Mouse (Mus musculus) hematopoietic stem cell, adult 5-6 weeks (primary cell): Measurements from ENCODE around the gene Hrh2. TPM values are rescaled to one million over a fixed set of nuclear protein-coding genes. Genes with fewer than 3 reads are reported as not detected.

Experiments
- ATAC-seq, 2 experiments: fragments of 125-278 bp in 1 of 2; replicated peaks in 1 of 2; 2 replicates each; pipeline ENCODE4 v1.8.0; 2016 to 2017; ENCODE audit warnings: inconsistent platforms in 2 of 2, mild to moderate bottlenecking in 2 of 2, moderate number of reproducible peaks in 2 of 2, low read depth in 1 of 2, moderate TSS enrichment in 1 of 2; ENCODE audit not compliant: low FRiP score in 2 of 2, poor library complexity in 2 of 2, severe bottlenecking in 2 of 2, insufficient read depth in 1 of 2, low TSS enrichment in 1 of 2
- total RNA-seq: library from RNA; stranded (forward); fragments of 172-1452, 232-1000 nt; gene quantifications from 2 replicates; pipeline ENCODE4 v1.2.3, GENCODE M21; 2017

The Hrh2 gene
- total RNA-seq, 1 experiment from 2014 or later = 5.7 TPM

GRCm38 (mm10) chr13:54205195-54205594 lies 13.3 kb downstream of the Hrh2 start:
- ATAC-seq = peak in 1 of 2 experiments; percentile 16; a peak in 1 of 4 replicates

- ATAC-seq = no peak
Observed at GRCm38 (mm10) chr13:54206140-54206753, 14.3 kb downstream of the Hrh2 start.

DNA sequence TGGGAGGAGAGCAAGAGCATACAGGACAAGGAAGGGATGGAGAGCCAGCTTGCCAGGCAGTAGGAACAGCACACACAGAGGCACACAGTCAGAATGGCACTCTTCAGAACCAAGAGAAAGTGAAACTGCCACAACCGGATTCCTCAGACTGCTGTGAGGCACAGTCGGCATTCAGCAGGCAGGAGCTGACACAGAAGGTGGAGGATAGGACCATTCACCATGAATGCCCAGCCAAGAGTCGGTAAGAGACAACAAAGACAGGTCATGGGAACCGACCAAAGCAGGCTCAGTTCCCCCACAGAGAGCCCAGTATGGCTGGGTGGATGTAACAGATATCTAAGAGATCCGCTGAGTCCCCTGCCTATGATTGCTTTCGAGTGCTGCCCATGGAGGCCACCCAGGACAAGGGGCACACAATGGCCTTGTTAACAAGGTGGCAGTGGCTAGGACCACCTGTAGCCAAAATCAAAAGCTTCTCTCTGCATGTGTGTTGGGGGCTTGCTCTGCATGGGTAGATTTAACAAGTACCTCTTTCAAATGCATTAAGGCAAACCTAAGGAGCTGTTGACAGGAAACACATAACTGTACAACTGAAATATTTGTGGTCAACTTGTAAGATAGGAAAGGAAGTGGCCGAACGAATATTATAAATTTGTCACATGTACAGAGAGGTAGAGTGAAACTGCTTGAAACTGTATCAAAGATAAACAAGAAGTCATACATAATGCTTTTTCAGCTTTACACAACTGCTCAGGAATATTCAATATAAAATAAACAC lies 17.7 kb downstream of the Hrh2 start:
- ATAC-seq = peak; percentile 65 to 80

DNA sequence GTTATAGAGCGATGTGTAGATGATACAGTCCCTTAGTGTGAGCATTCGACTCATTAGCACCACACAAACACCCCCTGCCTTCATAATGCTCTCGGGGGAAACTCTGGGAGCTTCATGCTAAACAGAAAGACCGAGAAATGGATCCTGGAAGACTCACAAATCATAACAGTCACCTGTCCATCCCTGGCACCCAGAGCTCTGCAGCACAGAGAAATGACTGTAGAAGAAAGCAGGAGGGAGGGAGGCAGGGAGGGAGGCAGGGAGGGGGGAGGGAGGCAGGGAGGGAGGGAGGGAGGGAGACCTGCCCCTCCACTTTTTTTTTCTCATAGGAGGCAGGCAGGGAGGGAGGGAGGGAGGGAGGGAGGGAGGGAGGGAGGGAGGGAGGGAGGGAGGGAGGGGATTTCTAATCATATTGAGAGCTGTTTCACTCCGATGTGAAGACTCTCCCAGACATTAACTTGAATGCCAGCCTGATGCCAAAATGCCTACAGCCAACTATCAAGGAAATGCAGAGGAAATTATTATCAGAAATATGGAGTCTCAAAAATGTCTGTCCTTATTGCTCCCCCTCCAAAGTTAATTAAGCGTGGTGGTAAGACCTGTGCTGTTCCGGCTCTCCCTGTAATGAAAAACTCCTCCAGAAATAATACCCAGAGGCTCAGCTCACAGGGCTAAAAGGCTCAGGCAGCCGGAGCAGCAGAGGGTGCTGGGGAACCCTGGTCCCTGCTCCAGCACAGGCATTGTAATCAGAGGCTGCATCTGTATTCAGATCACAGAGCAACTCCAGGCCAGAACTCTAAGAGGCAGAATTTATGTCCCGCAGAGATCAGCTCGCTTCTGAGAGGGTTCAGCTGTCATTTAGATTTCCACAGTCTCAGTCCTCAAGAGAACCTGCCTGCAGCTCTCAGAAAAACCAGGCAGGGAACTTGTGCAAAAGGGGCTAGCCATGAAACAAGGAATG lies 19.9 kb downstream of the Hrh2 start:
- no peak for ATAC-seq

DNA sequence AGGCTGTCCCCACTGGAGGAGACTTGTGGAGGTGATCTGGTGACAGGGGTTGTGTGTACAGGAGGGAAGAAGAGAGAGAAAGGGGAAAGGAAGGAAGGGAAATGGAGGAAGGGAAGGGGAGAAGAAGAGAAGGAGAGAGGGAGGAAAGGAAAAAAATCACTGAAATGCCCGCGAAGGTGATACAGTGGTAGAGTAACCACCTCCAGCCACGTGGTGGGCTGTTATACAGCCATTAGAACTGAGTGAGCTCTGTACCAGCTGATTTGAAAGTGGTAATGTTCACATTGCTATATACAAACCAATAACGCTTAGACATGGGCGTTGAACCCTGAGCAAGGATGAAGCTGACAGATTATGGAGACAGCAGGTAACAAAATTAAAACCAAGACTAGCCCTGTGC lies 20.6 kb downstream of the Hrh2 start:
- no peak for ATAC-seq

- no peak for ATAC-seq
Observed at GRCm38 (mm10) chr13:54215266-54215665, 23.3 kb downstream of the Hrh2 start.

DNA sequence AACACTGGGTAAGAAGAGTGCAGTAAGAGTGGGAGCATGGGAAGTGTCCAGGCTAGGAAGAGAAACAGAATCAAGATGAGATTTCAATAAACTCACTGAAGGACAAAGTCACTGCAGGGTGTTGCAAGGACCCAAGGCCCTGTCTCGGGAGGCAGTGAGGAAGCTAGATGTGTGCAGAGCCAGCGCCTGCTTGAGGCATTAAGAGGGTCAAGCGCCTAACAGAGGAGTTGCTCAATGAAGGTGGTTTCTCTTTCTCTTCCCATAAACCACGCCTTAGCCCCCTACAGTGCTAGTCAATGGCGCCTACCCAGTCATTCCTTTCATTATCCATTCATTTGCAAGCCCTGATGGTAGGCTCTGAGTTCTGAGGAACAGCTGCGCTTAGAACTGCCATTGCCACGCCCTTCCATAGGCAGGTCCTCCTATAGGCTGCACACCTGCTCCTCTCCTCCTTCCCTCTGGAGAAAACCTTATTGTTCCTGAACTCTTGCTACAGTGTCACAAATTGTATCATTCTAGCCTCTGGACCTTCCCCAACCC lies 23.9 kb downstream of the Hrh2 start:
- peak; percentile 44 to 54 for ATAC-seq

GRCm38 (mm10) chr13:54218341-54218740 lies 26.4 kb downstream of the Hrh2 start:
- ATAC-seq = peak; percentile 84 to 86

DNA sequence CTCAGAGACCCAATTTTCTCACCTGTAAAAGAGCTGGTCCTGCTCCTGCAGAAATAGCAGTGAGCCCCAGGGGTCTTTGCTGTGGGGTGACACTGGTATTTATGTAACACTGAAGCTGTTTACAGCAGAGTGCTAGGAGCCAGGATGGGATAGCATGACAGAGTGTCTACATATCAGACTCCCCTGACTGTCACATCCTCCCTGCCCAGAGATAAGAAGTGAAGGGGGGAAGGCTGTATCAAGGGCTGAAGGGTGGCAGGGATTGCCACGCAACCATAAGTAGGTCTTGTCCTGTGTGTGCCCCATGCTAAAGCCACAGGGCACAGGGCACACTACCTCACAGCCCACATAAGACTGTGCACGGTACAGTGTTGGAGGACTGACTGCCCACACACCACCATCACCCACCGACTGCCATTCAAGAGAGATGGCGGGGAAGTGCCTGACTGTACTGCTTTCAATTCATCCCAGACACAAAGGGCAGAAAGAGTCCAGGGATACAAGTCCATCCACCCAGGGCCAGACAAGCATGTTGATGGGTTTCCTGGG lies 29.8 kb downstream of the Hrh2 start:
- ATAC-seq = no peak

DNA sequence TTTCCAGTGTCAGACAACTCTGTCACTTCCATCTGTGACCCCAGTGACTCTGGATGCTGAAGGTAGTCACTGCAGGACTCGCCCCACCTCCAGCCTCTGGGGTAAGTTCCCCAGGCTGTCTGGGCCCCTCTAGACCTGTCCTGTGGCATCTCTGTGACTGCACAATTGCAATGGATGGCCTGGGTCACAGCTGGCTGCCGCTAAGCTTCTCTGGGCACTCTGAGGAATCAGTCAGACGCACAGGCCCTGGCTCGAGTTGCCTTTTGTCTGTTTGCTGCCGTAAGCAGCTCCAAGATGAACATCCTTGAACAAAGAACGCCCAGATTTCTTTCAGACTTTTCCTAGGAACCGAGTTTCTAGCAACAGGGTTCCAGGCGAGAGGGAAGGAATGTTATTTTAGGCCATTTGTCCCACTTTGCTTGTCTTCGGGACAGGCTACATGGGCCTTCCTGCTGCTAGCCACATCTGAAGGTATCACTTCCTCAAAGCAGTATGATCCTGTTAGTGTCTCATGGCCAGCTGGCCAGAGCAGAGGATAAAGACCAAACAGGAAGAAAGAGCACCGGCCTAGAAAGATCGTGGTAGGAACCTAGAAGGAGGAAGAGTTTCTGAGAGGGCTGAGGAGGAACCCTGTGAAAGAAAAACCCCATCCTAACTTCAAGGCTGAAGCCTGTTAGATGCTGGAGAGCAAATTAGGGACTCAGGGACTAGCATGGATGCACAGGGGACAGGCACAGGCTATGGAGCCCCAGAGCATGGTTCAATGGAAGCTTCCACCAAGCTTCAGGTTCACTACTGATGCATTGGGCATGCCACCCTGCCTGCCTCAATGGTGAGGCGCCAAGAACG lies 31.2 kb downstream of the Hrh2 start:
- ATAC-seq = peak in 1 of 2 experiments; percentile 46; a peak in 1 of 4 replicates

GRCm38 (mm10) chr13:54227916-54228483 lies 36.1 kb downstream of the Hrh2 start:
- peak; percentile 53 to 67; a peak in 3 of 4 replicates for ATAC-seq

DNA sequence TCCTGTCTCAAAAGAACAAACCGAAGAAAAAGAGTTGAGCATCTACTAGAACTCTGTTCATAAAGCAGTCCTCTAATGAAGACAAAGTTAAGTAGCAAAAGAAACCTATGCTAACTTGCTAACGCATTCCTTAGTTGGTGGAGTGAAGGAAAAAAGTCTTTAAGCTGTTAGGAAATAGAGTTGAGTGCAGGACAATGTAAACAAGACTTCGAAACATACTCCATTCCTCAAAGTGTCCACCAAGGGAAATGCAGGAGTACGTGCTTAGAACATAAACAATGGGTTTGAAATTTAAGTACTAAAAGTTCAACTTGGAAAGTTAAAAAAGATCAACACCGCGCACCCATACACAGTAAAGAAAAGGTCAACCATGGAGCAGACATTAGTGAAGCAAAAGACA lies 38.2 kb downstream of the Hrh2 start:
- no peak for ATAC-seq

DNA sequence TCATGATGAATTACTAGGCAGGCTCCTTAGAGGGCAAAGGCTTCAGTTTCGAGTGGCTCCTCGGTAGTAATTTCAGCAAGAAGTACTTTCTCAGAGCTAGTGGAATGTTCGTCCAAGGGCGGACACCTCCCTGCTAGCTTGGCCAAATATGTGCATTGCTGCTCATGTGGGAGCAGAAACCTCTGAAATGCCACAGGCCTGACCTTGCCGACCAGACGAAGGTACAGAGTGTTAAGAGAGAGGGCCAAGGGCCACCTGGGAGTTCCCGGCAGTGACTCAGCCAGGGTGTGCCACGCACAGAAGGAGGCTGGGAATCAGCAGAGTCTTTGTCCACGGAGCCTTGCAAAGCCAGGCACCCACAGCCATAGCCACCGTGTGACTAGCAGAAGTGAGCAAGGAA lies 39.9 kb downstream of the Hrh2 start:
- ATAC-seq = no peak

DNA sequence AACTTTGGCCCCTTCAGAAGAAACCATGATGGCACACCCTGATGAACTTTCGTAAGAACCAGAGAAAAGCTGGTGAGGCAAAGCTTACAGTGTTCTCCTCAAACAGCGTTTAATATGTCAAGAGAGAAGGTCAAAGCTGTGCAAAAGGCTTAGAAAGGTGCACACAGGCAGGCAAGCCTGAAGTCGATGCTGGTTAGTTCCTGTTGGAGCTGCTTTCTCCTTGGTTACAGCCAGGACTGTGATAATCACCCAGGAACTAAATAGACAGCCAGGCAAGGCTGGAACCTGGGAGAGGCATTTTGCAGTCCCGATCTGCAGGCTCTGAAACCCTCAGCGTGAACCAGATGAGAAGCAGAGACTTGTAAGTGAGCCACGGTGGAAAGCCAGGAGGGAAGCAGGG lies 45.6 kb downstream of the Hrh2 start:
- no peak for ATAC-seq

DNA sequence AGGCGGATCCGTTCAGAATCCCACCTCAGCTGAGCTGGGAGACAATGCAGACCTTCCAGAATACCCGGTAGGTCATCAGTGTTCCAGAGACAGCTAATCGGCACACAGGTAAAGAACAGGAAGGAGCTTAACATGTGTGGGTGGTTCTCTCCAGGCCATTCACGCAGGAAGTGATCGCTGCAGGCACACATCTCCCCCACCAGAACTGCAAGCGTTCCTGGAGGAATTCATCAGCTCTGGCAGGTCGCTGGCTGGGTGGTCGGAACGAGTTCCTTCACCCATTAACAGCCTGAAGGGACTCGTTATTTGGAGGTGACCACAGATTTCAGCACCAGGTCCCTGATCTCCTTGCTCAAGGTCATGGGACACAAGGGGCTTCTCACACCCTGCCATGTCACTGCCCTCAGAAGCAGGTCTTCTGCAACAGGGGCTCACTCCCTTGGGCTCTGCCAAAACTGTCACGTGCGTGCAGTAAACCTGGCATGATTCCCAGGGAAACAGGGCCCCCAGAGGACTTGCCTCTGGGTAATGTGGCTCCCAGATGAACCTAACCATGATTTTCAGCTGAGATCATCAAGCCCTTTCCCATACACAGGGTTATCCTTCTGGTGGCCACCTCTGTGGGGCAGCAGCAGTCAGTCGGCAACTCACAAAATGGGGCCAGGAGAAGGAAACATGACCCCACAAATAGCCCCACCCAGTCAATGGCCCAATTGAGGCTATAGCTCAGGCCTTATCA lies 46.8 kb downstream of the Hrh2 start:
- no peak for ATAC-seq

DNA sequence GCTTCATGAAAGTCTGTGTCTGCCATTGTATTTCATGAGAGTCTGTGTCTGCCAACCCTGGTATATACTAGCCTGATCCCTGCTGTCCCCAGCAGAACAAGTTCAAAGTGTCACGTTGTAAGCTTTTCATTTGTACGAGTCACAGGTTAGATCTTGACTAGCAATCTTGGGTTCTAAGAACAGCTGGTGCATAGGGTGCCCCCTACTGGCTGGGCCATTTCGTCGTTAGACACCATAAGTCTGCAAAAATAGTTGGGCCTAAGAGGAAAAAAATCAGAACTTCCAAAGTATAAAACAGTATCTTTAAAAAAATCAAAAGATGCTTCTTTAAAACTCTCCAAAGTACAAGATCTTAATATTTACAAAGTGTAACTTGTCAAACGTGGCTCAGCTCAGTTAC lies 50.5 kb downstream of the Hrh2 start:
- 0 out of 4 replicates have a peak, but pooled peaks have one; percentile 22 to 36 for ATAC-seq
